Mouse (Mus musculus) right cerebral cortex, adult 2 months (tissue): Measurements from ENCODE around the gene 2310033P09Rik.
"Not testable (repeated sequence)": the region's sequence is repeated elsewhere in the genome, so short reads cannot be mapped to it uniquely, and the experiment has no call there.

Experiments used
- DNase-seq, 2 experiments: peaks; one replicate each; pipeline ENCODE4 v3.0.0; 2021 to 2022; ENCODE audit warnings: low spot score in 2 of 2

2310033P09Rik gene

DNA sequence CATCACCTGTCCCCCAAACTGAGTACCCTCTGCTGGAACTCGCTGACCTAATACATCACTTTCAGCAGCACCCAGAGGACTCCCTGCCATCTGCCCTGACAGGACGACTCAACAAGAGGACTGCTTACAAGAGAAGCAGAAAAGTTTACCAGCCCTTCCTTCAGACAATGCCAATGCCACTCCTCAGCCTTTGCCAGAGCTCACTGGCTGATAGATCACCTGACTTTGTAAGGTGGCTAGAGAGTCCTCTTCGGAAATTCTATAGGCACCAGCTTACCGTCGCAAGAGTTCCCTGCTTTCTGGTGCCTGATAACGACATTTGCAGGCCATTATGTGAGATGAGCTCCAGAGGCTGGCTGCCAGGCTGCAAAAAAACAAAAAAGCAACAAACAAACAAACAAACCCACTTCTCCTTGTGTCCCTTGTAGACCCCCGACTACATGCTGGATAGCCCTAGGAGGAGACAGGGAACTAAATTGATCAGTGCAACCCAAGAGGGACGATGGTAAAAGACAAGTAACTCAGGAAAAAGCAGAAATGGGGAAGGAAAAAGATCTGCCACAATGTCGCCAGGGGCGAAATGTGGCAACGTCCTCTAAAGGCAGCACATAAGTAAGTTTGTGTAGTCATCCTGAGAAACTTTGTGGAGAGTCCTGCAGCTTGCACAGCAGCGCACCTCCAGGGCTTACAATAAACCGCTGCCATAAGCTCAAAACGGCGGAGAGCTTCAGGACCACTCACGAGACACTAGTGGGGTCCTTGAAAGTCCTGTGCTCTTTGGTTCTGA lies 6.7 kb upstream of the 2310033P09Rik start:
- DNase-seq, result no peak

DNA sequence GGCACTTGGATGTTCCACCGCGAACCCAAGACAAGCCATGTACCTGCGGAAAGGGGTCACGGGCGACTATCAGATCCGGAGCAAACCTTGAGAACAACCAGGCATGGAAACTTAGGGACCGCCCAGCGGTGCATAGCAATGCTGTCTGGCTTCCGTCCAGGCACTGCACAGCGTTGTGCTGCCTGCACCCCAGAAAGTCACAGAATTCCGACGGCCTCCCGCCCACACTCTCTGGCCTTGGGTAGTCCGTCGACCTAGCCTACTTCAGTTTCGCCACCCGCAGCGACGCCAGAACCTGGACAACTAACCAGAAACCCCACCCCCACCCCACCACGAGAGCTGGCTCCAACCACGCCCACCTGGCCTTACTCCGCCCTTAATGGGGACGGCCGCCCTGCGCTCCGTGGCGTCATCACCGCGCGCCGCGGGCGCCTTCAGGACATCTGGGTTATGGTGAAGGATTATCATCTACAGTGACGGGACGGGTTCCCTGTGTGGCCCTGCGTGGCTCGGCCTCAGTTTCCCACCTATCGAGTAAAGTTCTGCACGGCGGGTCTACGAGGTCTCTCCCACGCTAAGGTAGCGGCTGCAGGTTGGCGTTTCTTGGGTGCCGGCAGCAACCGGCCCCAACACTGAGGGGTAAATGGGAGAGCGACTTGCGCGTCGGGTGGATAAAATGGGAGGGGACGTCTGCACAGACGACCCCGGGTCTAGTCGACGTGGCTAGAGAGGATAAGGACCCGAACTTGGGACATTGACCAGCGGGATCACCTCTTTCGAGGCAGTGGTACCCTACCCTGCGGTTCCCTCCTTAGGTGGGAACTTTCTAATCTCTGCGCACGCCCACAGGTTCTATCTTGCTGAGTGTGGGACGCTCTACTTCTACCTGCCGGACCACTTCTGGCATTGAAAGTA lies 5.8 kb upstream of the 2310033P09Rik start, which contains the start of gene Mrpl55:
Gene Mrpl55 (plus strand): TSS at position 406 of the 915 bp plus-strand sequence.
- DNase-seq, result peak; percentile 95

DNA sequence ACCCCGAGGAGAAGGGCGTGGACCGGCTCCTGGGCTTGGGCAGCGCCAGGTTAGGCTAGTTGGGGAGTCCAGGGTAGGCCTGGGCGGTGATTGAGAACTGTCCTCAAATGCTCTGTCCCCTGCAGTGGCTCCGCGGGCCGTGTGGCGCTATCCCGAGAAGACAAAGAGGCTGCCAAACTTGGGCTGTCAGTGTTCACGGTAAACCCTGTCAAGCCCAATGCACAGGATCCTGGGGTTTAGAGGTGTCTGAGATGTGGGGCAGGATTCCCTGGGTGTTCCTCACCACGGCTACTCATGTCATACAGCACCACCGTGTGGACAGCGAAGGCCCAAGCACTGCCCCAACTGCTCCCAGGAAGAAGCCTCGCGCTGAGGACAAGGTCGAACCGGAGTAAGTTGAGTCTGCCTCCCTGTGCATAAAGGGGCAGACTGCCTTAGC lies 901 bp downstream of the 2310033P09Rik start:
- peak in 1 of 2 experiments; percentile 63 for DNase-seq

DNA sequence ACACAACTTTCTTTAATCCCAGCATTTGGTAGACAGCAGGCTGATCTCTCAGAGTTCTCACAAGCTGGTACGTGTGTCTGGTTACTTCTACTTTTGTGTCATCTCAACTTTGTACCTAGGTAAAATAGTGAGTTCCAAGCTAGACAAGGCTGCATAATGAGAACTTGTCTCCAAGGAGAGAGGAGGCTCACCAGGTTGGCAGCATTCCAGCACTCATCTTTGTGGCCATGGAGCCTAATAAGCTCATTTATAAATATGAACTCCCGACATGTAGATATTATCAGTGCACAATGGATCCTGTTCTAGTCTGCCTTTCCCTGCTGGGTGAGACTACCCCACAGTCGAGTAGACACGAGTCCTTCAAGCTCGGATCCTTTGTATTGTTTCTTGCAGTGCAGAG lies 1.5 kb downstream of the 2310033P09Rik start:
- DNase-seq, result no peak

DNA sequence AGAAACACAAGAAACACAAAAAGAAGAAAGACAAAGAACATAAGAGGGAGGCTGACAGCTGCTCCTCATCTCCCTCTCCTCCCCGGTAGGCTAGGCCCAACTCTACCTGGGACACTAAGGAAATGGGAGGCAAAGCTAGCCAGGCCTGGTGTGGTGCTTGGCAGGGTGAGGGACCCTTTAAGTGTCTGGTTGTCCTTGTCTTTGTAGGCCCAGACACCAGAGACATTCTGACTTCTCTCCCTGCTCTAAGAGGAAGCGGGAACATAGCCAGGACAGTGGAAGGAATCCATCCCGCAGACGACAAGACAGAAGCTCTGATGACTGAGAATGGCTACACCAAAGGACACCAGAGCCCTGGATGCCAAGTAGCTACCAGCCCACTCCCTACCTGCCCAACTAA lies 1.9 kb downstream of the 2310033P09Rik start:
- DNase-seq, result no peak

DNA sequence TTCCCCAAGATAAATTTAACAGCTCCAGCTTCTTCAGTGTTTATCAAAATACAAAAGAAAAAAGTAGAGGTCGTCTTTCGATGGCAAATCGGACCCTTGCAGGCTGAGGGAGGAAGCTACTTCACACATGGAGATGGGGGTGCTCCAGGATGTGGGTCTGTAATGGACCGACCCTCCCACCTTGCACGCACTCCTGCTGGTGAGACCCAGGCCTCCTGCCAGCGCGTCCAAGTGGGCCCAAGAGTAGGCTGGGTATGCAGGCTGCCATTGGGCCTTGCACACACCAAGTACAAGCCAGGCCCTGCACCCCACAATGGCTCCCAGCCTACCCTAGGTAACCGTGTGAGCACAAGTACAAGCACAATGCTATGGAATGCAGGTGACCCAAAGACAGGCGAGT lies 3.4 kb downstream of the 2310033P09Rik start:
- DNase-seq, result not testable (repeated sequence)

DNA sequence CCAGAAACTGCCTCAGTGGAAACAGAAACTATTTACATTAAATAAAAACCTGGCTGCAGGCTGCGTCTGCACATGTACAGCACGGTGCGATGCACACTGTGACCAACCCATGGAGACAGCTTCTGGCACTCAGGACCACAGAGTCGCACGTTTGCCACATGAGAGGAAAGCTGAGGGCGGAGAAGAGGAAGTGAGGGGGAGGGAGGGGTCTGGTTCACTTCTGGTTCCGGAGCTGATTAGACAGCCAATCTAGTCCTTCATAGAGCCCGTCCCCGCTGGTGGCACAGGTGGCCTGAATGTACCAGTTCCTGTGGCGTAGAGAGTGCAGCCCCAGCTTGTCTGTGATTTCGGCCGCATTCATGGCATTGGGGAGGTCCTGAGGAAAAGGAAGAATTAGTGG lies 4.2 kb downstream of the 2310033P09Rik start:
- DNase-seq, result not testable (repeated sequence)

DNA sequence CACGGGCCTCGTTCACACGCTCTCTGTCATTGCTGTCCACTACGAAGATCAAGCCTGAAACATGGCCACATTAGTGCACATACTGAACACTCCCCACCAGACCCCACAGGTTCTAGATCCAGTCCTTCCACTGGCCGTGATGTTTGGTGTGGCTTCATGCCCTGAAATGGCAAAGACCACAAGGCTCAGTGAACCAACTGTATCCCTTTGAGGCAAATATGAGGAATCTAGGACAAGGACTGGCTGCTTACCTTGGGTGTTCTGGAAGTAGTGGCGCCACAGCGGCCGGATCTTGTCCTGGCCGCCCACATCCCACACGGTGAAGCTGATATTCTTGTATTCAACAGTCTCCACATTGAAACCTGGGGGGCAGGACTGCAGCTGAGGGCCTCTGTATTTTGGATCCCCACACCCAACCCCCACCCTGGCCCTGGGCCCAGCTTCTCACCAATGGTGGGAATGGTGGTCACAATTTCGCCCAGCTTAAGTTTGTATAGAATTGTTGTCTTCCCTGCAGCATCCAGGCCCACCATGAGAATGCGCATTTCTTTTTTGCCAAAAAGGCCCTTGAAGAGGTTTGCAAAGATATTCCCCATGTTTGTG lies 4.9 kb downstream of the 2310033P09Rik start:
- no peak for DNase-seq

DNA sequence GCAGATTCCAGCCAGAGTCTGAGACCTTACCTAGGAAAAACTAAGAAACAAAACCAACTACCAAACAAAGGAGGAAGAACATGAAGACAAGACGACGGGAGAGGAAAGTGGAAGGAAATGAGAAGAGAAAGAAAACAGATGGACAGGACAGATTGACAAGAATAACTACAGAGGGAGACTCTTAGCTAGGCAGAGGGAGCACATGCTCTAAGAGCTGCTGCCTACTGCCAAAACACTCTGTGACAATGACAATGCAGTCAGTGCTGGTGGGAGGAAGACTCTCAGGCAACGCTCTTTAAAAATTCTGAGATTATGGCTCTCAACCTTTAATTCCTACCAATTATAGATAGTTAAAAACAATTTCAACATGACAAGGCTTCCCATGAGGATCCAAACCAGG lies 8.8 kb downstream of the 2310033P09Rik start:
- DNase-seq, result peak in 1 of 2 experiments; percentile 52

DNA sequence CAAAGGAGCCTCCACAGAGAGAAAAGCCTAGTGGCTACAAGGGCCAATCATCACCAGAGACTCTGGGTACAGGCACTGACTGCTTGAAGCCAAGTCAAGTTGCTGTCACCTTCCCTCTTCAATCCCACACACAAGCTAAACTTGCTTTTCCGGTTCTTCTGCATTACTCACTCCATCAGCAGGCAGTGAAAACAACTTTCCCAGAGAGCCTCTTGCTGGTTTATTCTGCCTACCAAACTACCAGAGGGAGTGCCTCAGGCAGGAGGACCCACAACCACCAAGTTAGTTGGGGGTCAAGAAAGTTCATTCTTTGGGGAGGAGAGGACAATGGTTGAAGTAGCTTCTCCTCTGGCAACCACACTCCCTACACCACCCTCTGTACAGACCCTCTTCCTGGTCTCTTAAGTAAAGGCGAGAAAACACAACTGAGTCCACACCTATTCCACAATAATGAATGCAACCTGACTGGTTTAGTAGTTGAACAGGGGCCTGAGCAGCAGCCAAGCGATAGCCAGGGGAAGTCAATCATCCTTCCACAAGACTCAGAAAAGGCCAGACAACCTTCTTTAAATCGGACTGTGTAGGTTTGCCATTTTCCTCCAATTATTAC lies 10.4 kb downstream of the 2310033P09Rik start:
- DNase-seq, result no peak

DNA sequence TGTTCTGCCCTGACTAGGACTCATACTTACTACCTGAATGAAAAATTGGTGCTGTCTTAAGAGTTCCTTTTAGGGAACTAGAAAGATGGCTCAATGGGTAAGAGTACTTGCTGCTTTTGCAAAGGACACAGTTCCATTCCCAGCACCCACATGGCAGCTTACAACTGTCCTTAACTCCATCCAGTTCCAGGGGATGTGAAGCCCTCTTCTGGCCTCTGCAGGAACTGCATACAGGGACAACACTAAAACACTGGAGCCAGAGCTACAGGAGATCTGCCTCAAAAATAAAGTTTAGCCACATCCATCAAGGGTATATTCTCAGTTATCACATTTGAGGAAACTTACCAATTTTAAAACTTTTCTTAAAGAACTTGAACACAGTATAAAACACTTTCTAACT lies 10.9 kb downstream of the 2310033P09Rik start:
- DNase-seq, result no peak

DNA sequence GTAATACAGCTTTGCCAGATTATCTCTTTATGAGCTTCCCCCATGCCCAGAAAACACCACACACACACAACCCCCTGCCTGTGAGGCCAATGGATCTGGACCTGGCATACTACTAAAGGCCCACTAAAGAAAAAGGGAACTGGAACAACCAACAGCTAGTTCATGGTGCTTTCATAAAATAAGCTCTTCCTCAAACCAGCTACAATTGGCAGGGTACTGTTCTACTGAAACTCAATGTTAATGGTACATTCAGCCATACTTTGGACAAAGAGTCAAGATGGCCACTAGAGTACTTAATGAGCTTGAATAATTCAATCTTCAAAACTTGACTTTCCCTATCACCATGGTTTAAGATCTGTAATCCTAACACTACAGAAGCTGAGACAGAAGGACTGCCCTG lies 13.5 kb downstream of the 2310033P09Rik start:
- no peak for DNase-seq

DNA sequence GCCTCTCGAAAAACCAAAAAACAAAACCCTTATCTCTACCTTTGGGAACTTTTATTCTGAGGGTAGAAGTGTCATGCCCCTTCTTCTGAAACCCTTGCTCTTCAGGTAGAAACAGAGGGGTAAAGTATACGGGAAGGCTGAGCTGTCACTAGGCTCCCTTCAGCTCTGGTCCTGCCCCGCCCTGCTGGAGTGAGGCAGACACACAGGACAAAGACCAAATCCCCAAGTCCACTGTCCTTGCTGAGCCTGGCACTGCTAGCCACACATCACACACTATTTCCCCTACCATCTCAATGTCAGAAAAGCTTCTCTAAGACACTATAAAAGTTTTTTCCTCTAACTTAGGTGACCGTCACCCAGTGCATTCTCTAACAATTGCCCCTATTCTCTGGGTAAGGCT lies 14.2 kb downstream of the 2310033P09Rik start:
- no peak for DNase-seq

DNA sequence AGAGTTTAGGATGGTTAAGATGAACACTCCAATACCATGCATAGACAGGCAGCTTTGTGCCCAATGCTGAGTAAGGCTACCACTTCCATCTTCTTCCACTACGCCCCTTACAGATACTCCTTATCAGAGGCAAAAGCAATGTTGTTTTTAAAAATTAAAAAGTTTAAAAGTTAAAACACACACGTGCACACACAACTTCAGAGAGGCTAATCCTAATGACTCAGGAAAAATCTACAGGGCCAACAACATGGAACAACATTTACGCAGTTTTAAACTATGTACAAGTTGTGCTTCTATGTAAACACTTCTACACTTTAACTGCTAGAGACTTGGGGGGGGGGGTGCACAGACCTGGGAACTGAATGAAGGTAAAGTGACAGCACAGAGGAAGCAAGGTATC lies 15.9 kb downstream of the 2310033P09Rik start:
- DNase-seq, result no peak

DNA sequence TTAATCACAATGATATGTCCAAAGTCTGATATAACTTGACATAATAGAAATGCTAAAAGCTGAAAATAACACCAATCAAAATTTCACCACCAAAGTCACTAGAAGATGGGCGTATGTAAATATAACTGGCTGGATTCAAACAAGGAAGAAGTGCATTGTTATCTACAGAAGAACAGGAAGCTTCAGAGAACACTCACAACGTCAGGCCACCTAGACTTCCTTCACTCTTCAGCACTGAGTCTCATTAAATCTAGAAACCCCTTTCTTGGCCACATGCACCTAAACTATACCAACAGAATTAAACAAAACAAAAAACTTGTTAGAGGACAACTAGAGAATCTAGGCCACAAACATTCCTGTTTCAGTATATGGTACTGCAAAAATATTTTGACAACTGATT lies 16.3 kb downstream of the 2310033P09Rik start:
- DNase-seq, result no peak

DNA sequence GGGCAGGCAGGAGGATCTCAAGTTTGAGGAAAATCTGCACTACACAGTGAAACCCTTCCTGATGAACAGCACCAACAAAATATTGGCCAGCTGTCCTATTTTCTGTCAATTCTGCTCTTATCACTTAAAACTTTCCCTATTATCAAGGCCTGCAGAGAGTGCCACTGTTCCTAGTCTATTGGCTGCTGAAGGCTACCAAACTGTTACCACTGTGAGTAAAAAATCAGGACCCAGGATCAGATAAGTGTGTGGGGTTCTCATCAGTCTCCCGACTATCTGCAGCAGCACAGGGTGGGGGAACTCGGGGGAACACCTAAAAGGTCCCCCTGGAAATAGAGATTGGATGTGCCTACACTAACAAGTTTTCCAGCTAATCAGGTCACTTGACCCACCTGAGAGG lies 17.0 kb downstream of the 2310033P09Rik start:
- no peak for DNase-seq

DNA sequence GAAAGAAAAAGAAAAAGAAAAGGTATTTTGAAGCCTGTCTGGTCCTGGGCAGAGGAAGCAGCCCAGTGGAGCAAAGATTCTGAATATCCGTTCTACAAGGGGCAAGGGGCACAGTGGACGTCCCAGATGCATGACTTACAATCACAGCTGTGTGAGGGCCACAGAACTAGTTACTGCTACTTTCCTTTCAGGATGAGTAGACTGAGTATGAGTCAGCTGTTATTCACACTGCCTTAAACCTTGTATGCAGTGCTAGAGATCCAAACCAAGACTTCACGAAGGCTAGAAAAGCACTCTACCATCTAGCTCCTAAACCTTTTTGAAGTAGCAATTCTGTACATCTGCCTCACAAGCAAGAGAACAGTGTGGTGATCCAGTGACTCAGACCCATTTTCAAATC lies 18.1 kb downstream of the 2310033P09Rik start:
- DNase-seq, result no peak

DNA sequence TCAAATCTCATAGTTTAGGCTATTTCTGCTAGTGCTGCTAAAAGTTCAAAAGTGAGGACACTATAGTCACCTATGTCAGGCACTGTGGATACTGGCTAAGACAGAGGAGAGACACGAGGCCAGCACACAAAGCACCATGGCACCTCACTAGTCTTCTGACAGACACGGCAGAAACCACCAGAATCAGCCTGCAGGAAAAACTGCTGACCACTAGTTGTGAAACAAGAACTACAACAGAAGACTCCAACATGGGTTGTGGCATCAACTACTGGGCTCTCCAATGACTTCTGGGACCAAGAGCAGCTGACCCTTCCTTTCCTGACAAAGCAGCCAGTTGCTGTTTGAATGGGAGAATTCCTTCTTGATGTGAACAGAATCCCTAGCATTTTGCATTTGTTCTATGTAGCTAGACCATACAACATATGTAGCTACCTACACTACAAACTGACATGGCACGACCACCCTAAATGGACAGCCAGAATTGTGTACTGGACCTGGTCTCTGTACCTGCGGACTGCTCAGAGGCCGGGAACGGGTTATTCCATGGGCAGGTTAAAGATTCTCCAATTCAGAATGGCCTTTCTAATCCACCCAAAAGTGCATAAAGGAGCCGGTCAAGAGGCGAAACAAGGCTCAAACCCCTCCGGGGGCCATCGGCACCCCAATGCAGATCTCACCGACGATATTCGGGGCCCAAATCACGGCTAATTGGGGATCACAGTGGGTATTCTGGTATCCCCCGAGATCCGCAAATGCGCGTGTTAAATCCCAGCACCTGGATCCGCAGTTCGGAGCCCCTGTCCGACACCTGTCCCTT lies 18.9 kb downstream of the 2310033P09Rik start:
- DNase-seq, result no peak

DNA sequence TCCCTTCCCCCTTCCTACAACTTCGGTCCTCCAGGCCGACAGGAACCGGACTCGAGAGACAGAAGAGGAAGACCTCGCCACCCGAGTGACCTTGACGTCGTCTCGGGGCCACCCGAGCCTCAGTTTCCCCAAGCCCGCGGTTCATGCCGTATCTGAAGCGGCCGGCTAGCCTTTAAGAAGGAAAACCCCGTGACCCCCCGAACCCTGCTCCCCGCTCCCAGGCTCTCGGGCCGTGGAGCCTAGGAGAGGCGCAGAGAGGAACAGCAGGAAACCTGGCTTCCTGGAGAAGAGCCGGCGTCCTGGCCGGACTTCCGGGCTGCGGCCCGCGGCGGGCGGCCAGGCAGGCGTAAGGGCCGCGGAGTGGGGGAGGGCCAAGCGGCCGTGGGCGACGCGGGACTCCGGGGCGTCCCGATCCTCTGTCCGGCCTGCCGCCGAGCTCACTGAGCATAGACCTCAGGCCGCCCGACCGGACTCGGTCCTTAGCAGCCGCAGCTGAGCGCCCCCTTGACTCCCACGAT lies 19.5 kb downstream of the 2310033P09Rik start:
- DNase-seq, result no peak

DNA sequence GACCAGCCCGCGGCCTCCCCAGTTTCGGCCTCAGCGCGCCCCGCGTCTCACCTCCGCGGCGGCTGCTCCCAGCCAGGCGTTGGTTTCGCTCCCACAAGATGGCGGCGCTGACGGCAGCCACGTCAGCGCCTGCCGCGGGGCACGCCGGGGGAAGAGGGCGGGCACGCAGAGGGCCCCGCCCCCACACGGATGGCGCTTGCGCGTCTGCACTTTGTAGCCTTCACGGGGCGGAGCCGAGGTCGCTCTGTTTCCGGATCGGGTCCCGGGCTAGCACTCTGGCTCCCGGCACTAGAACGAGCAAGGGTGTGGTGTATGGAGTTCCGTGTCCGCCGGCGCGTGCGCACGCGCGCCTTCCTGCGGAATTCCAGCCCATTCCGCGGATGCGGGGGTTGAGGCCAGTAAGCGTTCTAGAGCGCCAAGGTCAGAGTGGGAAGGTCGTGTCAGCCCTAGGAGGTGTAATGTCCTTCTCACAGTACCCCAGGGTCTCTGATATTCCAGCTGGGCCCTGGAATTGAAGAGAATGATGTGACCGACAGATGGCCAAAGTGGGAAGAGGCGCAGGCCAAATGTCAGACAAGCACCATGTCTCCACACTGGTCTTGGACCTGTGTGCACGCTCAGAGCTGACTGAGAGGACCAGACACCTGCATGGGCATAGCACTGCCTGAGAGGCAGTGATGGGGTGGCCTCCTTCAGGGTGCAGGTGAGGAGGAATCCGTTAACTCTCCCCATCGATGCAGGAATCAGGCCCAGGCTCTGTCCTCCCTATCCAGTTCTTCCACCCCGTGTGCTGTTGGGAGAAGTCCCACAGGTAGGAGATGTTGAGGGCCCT lies 20.2 kb downstream of the 2310033P09Rik start, which contains the start of gene Arf1:
Gene Arf1 (minus strand): TSS at position 149 of the 832 bp plus-strand sequence.
- peak; percentile 95 to 98 for DNase-seq
